Mouse (Mus musculus): ENCODE results near the gene Plppr2.

Plppr2 gene

GRCm38 (mm10) chr9:21936692-21937570, at the start of gene Plppr2:
TSS of gene Plppr2 (plus strand) at chr9:21937033.
- peak; percentile 86 for DNase-seq (ENCODE audit: low read depth)

- DNase-seq (ENCODE audit: low read depth) = no peak
These were observed 47.6 kb upstream of the Plppr2 start for GRCm38 (mm10) chr9:21889229-21889628.

GRCm38 (mm10) chr9:21901223-21901820, 35.5 kb upstream of the Plppr2 start:
- DNase-seq (ENCODE audit: low read depth) = peak; percentile 57

GRCm38 (mm10) chr9:21904031-21904430, 32.8 kb upstream of the Plppr2 start:
- no peak for DNase-seq (ENCODE audit: low read depth)

GRCm38 (mm10) chr9:21908216-21908615, 28.6 kb upstream of the Plppr2 start:
- no peak for DNase-seq (ENCODE audit: low read depth)

GRCm38 (mm10) chr9:21909474-21910223, 27.2 kb upstream of the Plppr2 start:
- no peak for DNase-seq (ENCODE audit: low read depth)

GRCm38 (mm10) chr9:21916851-21917492, 19.9 kb upstream of the Plppr2 start:
- no peak for DNase-seq (ENCODE audit: low read depth)

- no peak for DNase-seq (ENCODE audit: low read depth)
These were observed 19.3 kb upstream of the Plppr2 start for GRCm38 (mm10) chr9:21917493-21918034.

GRCm38 (mm10) chr9:21918035-21918592, 18.7 kb upstream of the Plppr2 start, which contains the start of gene Rab3d:
TSS of gene Rab3d (minus strand) at chr9:21918192.
- peak; percentile 58 for DNase-seq (ENCODE audit: low read depth)

GRCm38 (mm10) chr9:21918692-21919384, 18.0 kb upstream of the Plppr2 start:
- DNase-seq (ENCODE audit: low read depth) = no peak

- no peak for DNase-seq (ENCODE audit: low read depth)
These were observed 13.8 kb upstream of the Plppr2 start for GRCm38 (mm10) chr9:21923036-21923435.

- no peak for DNase-seq (ENCODE audit: low read depth)
These were observed 13.2 kb upstream of the Plppr2 start for GRCm38 (mm10) chr9:21923490-21924098.

- peak; percentile 98 for DNase-seq (ENCODE audit: low read depth)
These were observed 12.7 kb upstream of the Plppr2 start for GRCm38 (mm10) chr9:21924099-21924493.

GRCm38 (mm10) chr9:21925034-21925433, 11.8 kb upstream of the Plppr2 start:
- DNase-seq (ENCODE audit: low read depth) = no peak

GRCm38 (mm10) chr9:21925506-21925905, 11.3 kb upstream of the Plppr2 start:
- DNase-seq (ENCODE audit: low read depth) = no peak

- DNase-seq (ENCODE audit: low read depth) = no peak
These were observed 10.7 kb upstream of the Plppr2 start for GRCm38 (mm10) chr9:21926155-21926554.

- no peak for DNase-seq (ENCODE audit: low read depth)
These were observed 10.0 kb upstream of the Plppr2 start for GRCm38 (mm10) chr9:21926784-21927183.

GRCm38 (mm10) chr9:21927208-21927753, 9.6 kb upstream of the Plppr2 start, which contains the start of the genes Ccdc159 and Tmem205:
TSS of gene Ccdc159 (plus strand) at chr9:21927471.
TSS of gene Tmem205 (minus strand) at chr9:21927556.
- DNase-seq (ENCODE audit: low read depth) = peak; percentile 97

- DNase-seq (ENCODE audit: low read depth) = no peak
These were observed 7.6 kb upstream of the Plppr2 start for GRCm38 (mm10) chr9:21929208-21929607.

GRCm38 (mm10) chr9:21932006-21932405, 4.8 kb upstream of the Plppr2 start:
- no peak for DNase-seq (ENCODE audit: low read depth)
